Mouse (Mus musculus) bone marrow, adult 2 months (tissue): ENCODE measurements around the gene H2-T3.

Experiments used
- CTCF ChIP-seq: fragments of 200-500 bp; IDR thresholded peaks from 2 replicates; pipeline ENCODE4 v1.5.1; 2011; ENCODE audit warnings: low read length, control low read depth; ENCODE audit not compliant: control insufficient read depth, insufficient read depth
- POLR2A ChIP-seq: fragments of 200-500 bp; IDR thresholded peaks from 2 replicates; pipeline ENCODE4 v1.6.1; 2011; ENCODE audit warnings: low read depth, mild to moderate bottlenecking, control low read depth, low read length, borderline replicate concordance; ENCODE audit not compliant: control insufficient read depth

- TF ChIP-seq CTCF: 0 out of 2 replicates have a peak, but pooled peaks have one; percentile 6
- TF ChIP-seq POLR2A: no peak
Observed at GRCm38 (mm10) chr17:36226921-36227320, 36.8 kb upstream of the H2-T3 start.
